In genomic region chr19:23056851-23057707, GRCm38 (mm10) we compare ENCODE assay signal across 8 mouse cellular contexts.
A peak's percentile ranks its signal among the peaks of the same experiment; 100 is the strongest.
DNase-seq lines count a peak whose midpoint lies in the region; ATAC-seq and TF ChIP-seq lines count a peak whose summit lies in the region.

No protein-coding gene starts in this region.

- 1% methylated on average over 32 of the region's 32 CpGs for WGBS in embryonic facial prominence, embryonic 13.5 days

- TF ChIP-seq CTCF in bone marrow macrophage, adult 2 months (IDR thresholded peaks at IDR 0.05; ENCODE audit: low read depth, low read length): no peak

- peaks cover 3% of the 10 kb centered on the region for H3K4me1 ChIP-seq in bone marrow macrophage, adult 2 months (ENCODE audit: control insufficient read depth, insufficient read depth, low read length)
- peaks cover 11% of the 10 kb centered on the region for H3K4me1 ChIP-seq in embryonic facial prominence, embryonic 13.5 days

- H3K4me3 ChIP-seq in bone marrow macrophage, adult 2 months (ENCODE audit: insufficient read depth, low read length): peak overlapping the region; percentile 43
- peak overlapping the region; percentile 38 for H3K4me3 ChIP-seq in embryonic facial prominence, embryonic 13.5 days

- H3K4me2 ChIP-seq in embryonic facial prominence, embryonic 13.5 days: peak overlapping the region; percentile 63

- TF ChIP-seq POLR2A in bone marrow macrophage, adult 2 months (IDR thresholded peaks at IDR 0.05; ENCODE audit: borderline replicate concordance, low read depth, low read length): no peak

- H3K9ac ChIP-seq in embryonic facial prominence, embryonic 13.5 days: peak overlapping the region; percentile 57

- peak; percentile 85 for ATAC-seq in embryonic facial prominence, embryonic 13.5 days (ENCODE audit: insufficient number of reproducible peaks, insufficient read depth, low FRiP score, low TSS enrichment, low read depth)
- ATAC-seq in megakaryocyte progenitor cell, adult 5-6 weeks (replicated peaks; ENCODE audit: poor library complexity): peak; percentile 79

- H3K36me3 ChIP-seq in embryonic facial prominence, embryonic 13.5 days: no peaks in the 10 kb centered on the region

- peak; percentile 94 for DNase-seq in heart, adult 8-10 months (ENCODE audit: low spot score)
- peak; percentile 80 for DNase-seq in kidney, adult 11 months
- peak; percentile 76 to 81 for DNase-seq in left cerebral cortex, postnatal 25 days (ENCODE audit: low spot score in 2 of 2)
- peak; percentile 63 for DNase-seq in right cerebral cortex, postnatal 25 days
- DNase-seq in c-Kit-positive CD71-positive TER-119-positive erythroid progenitor cells, embryonic 14.5 days (ENCODE audit: low spot score): no peak

- H3K27me3 ChIP-seq in embryonic facial prominence, embryonic 13.5 days: no peaks in the 10 kb centered on the region

- H3K27ac ChIP-seq in bone marrow macrophage, adult 2 months (ENCODE audit: insufficient read depth, low read depth, low read length): no peak overlapping the region
- H3K27ac ChIP-seq in embryonic facial prominence, embryonic 13.5 days: peak overlapping the region; percentile 72

- H3K9me3 ChIP-seq in embryonic facial prominence, embryonic 13.5 days: no peaks in the 10 kb centered on the region

- intact Hi-C loops in left cerebral cortex, postnatal 25 days (cut with DNase I): loop anchor here (1.0 to 2.0 kb wide), 4 partner anchors 78 to 140 kb away; partner anchors contain the start of gene Klf9
